Mouse (Mus musculus): ENCODE results near the gene Apoe.

GRCm38 (mm10) chr7:19719200-19719599 lies 20.2 kb upstream of the Apoe start:
- TF ChIP-seq E2F4 (IDR thresholded peaks at IDR 0.05; ENCODE audit: borderline replicate concordance, low read depth, low read length): no peak
- TF ChIP-seq POLR2A (IDR thresholded peaks at IDR 0.05; ENCODE audit: control insufficient read depth in 1 of 2, insufficient read depth in 1 of 2, low read depth in 1 of 2, low read length in 2 of 2, poor library complexity in 1 of 2): no peak
- no peak for TF ChIP-seq CTCF (IDR thresholded peaks at IDR 0.05 in 2 of 3, conservative IDR thresholded peaks at IDR 0.05 in 1 of 3; ENCODE audit: control insufficient read depth in 1 of 3, insufficient read depth in 1 of 3, low read depth in 2 of 3, low read length in 3 of 3, poor library complexity in 1 of 3, severe bottlenecking in 1 of 3)
- TF ChIP-seq NELFE (IDR thresholded peaks at IDR 0.05; ENCODE audit: low read depth, low read length): no peak

Data from MEL (cell line).